Mouse (Mus musculus) heart, adult 18-20 months (tissue): ENCODE measurements around the gene Anxa2. TPM values are rescaled to one million over a fixed set of nuclear protein-coding genes. Genes with fewer than 3 reads are reported as not detected.

Experiments used
- DNase-seq, 2 experiments: peaks; one replicate each; pipeline ENCODE4 v3.0.0; 2021 to 2022; ENCODE audit warnings: mixed read lengths in 1 of 2
- total RNA-seq, 2 experiments: library from RNA; stranded (reverse); gene quantifications; 2 replicates each; pipeline ENCODE4 v1.2.3; 2021

Anxa2 gene
- total RNA-seq, 2 experiments from 2014 or later: 74.1 to 74.4 TPM

GRCm38 (mm10) chr9:69457747-69458625, 4.6 kb downstream of the Anxa2 start:
- DNase-seq: peak; percentile 82 to 83

GRCm38 (mm10) chr9:69458982-69459381, 5.6 kb downstream of the Anxa2 start:
- peak; percentile 73 for DNase-seq

GRCm38 (mm10) chr9:69459876-69460275, 6.5 kb downstream of the Anxa2 start:
- DNase-seq: no peak

- no peak for DNase-seq
Observed at GRCm38 (mm10) chr9:69463046-69463445, 9.6 kb downstream of the Anxa2 start.

- peak in 1 of 2 experiments; percentile 25 for DNase-seq
Observed at GRCm38 (mm10) chr9:69464109-69464756, 10.8 kb downstream of the Anxa2 start.

GRCm38 (mm10) chr9:69466098-69466497, 12.7 kb downstream of the Anxa2 start:
- no peak for DNase-seq

GRCm38 (mm10) chr9:69467310-69467939, 14.0 kb downstream of the Anxa2 start:
- DNase-seq: no peak

- DNase-seq: peak in 1 of 2 experiments; percentile 43
Observed at GRCm38 (mm10) chr9:69468991-69469390, 15.6 kb downstream of the Anxa2 start.

GRCm38 (mm10) chr9:69470362-69470761, 16.9 kb downstream of the Anxa2 start:
- no peak for DNase-seq

- DNase-seq: peak in 1 of 2 experiments; percentile 27
Observed at GRCm38 (mm10) chr9:69470921-69471320, 17.5 kb downstream of the Anxa2 start.

- peak; percentile 88 to 92 for DNase-seq
Observed at GRCm38 (mm10) chr9:69472724-69473123, 19.3 kb downstream of the Anxa2 start.

- DNase-seq: no peak
Observed at GRCm38 (mm10) chr9:69475873-69476272, 22.5 kb downstream of the Anxa2 start.

- peak; percentile 64 to 85 for DNase-seq
Observed at GRCm38 (mm10) chr9:69477195-69477823, 23.9 kb downstream of the Anxa2 start.

GRCm38 (mm10) chr9:69477824-69478222, 24.4 kb downstream of the Anxa2 start:
- DNase-seq: no peak

GRCm38 (mm10) chr9:69480344-69480743, 26.9 kb downstream of the Anxa2 start:
- peak; percentile 79 to 95 for DNase-seq

GRCm38 (mm10) chr9:69483811-69484210, 30.4 kb downstream of the Anxa2 start:
- no peak for DNase-seq

GRCm38 (mm10) chr9:69486140-69486539, 32.7 kb downstream of the Anxa2 start:
- DNase-seq: no peak

- peak; percentile 41 to 56 for DNase-seq
Observed at GRCm38 (mm10) chr9:69488510-69488909, 35.1 kb downstream of the Anxa2 start.

GRCm38 (mm10) chr9:69488972-69489371, 35.6 kb downstream of the Anxa2 start:
- peak in 1 of 2 experiments; percentile 11 for DNase-seq

GRCm38 (mm10) chr9:69492809-69493208, 39.4 kb downstream of the Anxa2 start:
- DNase-seq: no peak

GRCm38 (mm10) chr9:69502504-69502903, 49.1 kb downstream of the Anxa2 start:
- DNase-seq: peak; percentile 40 to 86

- DNase-seq: peak in 1 of 2 experiments; percentile 54
Observed at GRCm38 (mm10) chr9:69505611-69506010, 52.2 kb downstream of the Anxa2 start.
